Mouse (Mus musculus) gastrocnemius, postnatal 10 days (tissue): ENCODE data around the gene Usp54. TPM values are rescaled to one million over a fixed set of nuclear protein-coding genes. Genes with fewer than 3 reads are reported as not detected.
"Not testable (repeated sequence)": the region's sequence is repeated elsewhere in the genome, so short reads cannot be mapped to it uniquely, and the experiment has no call there.

Source experiments
- DNase-seq: peaks from one replicate; pipeline ENCODE4 v3.0.0; 2021; ENCODE audit warnings: mixed read lengths
- total RNA-seq, 2 experiments: library from RNA; stranded (reverse); gene quantifications; 2 replicates each; pipeline ENCODE4 v1.2.3; 2021

The Usp54 gene
- total RNA-seq, 2 experiments from 2014 or later = 8.3 to 8.5 TPM

DNA sequence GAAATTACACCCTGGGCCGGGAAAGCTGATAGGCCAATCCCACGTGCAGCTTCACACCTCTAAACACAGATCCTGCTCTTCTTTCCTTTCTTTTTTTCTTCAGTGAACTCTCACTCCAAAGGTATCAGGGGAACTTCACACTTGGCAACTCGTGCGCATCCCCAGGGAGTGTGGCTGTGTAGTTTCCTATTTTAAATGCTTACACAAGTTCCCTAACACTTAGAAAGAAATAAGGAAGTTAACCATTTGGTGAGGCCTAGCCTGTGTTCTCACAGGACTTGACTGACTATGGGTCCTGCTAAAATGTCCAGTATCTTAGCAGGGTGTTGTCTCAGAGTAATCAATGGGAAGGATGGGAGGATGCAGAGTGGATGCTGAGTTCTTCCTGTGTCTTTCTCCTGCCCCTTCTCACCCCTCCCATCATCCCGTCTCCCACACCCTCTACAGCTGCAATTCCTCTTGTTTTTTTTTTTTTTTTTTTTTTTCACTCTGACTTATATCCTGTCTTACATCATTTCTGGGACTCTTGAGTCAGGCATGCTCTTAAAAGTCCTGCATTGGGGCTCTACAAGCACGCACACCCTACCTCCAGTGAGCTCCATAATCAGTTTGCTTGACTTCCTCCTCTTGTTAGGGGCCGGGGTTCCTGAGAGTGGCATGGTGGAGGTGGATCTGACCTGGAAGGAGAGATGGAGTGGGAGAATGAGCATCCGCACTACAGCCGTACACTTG, 14.0 kb upstream of the Usp54 start:
- no peak for DNase-seq

DNA sequence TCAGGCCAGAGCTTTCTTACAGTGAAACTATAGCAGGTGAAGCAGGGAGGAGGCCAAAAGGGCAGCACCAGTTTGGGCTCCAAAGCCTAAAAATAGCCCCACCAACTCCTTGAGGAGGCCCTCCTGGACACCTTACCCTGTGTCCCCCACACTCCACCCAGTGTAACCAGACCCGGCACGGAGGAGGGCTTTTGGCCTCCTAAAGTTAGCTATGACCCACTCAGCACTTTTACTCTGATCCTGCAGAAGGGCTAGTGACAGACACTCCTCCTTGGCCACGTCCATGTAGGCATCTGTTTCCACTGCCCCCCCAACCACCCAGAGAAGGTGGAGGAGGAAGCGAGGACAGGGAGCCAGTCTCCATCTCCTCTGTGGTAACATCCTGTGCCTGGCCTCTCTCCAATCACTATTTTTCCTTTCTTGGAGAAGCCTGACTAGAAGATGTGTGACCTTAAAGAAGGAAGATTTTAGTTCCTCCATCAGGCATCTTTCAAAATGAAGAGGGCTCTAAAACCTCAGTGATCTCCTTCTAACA, 10.9 kb upstream of the Usp54 start:
- DNase-seq = peak; percentile 38

DNA sequence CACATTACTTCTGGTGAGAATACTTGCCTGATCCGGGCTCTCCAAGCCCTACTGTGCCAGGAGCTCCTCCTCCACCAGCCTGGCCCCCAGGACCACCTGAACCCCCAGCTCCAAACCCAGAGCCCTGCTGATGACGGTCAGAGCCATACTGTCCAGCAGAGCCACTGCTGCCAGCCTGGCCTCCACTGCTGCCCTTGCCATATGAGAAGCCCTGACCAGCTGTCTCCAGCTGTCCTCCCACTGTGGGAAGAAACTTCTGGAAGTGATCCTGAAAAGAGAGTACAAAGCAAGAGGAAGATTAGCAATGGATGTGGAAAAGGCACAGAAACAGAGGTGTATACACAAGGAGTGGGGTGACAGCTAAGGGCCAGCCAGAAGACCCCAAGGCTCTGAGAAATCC, 10.1 kb upstream of the Usp54 start:
- DNase-seq = peak; percentile 37

DNA sequence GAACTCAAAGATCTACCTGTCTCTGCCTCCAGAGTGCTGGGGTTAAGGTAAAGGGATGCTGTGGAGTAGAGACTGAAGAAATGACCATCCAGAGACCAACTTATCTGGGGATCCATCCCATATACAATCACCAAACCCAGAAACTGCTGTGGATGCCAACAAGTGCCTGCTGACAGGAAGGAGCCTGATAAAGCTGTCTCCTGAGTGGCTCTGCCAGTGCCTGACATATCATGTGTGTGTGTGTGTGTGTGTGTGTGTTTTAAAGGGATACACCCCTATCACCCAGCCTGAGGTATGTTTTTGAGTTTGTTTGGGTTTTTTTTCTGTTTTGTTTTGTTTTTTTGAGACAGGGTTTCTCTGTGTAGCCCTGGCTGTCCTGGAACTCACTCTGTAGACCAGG, 5.5 kb upstream of the Usp54 start:
- no peak for DNase-seq

DNA sequence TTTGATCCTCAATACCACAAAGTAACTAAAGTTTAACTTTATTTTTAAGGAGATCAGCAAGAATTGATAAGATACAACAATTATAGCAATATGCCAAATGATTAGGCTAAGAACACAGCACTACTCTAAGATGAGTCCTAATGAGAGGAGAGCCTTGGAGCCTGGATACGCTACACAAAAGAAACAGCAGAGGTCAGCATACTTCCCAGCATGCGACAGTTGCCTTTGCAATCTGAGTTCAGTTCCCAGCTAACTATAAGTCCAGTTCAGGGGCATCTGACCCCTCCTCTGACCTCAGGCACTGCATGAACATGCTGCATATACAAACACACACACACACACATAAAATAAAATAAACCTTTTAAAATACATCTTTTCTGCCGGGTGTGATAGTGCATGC, 4.7 kb upstream of the Usp54 start:
- no peak for DNase-seq

DNA sequence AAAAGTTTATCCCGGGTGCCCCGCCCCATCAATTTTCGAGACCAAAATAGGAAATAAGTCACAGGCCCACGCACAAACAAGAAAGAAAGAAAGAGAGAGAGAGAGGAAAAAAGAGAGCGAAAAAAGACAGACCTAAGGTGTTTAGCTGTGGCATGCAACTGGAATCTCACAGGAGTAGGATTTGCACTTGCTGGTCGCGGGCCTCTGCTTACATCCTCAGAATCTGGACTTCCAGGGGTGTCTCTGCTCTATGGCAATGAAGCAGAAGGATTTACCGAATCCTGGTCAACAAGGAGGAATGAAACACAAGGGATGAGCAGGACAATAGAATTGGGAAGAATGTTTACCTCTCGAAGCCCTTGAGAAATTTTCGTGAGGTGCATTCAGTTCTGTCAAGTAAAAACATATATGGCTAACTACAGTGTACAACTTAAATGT, 594 bp upstream of the Usp54 start:
- no peak for DNase-seq

DNA sequence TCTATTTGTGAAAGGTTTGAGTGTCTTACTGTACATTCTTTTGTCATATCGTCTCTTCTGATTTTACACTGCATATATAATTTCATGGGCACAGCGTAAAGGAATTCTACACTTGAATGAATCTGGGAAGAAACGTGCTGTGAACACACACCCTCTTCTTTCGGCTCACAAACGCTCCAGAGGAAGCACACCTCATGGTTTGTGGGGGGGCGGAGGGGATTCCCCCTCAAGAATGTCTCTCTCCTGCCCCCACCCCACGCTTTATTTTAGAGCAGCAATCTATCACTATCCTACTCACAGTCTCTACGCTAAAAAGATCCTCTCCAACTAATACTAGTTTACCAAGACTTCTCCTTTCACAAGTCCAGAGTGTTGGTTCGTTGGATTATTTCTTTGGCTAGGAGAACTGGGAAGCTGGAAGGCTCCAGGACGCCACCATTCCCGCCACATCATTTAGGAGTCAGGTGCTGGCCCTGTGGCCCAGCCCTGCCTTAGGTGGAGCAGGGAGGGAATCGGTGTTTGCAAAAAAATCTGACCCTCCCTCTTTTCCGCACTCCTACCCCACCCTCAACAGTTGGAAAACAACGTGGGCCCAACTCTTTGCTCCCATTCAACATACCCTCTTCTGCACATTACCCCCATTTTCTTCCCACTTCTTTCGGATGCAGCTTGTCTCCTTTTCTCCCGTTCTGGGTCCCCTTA, 794 bp downstream of the Usp54 start:
- DNase-seq = no peak

DNA sequence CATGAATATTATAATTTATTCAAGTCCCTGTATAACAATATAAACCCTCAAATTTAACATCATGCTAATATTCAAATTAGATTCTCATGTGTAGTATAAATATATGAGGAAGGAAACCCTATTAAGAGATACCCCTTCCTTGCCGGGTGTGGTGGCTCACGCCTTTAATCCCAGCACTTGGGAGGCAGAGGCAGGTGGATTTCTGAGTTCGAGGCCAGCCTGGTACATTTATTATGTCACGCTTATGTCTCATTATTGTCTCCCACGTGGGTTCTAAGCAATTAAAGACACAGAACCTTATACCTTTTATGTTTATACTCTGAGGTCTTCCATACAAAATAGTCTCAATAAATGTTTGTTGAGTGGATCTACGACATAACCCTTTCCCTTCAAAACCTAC, 2.2 kb downstream of the Usp54 start:
- no peak for DNase-seq

DNA sequence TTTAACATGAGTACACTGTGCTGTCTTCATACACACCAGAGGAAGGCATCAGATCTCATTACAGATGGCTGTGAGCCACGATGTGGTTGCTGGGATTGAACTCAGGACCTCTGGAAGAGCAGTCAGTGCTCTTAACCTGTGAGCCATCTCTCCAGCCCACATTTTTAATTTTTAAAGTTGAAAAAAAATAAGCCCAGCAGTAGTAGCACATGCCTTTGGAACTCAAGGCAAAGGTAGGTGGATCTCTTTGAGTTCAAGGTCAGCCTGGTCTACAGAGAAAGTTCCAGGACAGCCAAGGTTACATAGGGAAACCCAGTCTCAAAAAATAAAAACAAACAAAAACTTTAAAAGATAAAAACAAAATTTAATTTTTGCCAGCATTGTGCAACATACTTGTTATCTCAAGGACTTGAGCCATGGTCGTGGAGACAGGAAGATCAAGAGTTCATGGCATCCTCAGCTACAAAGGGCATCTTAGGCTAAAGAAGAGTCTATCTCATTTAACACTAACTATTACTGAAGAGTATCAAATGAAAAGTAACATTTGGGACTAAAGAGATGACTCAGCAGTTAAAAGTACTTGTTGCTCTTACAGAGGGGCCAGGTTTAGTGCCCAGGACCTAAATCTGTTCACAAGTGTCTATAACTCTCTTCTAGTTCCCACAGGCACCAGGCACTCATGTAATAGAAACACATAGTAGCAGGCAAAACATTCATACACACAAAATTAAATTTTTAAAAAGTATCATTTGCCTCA, 2.9 kb downstream of the Usp54 start:
- DNase-seq = no peak

DNA sequence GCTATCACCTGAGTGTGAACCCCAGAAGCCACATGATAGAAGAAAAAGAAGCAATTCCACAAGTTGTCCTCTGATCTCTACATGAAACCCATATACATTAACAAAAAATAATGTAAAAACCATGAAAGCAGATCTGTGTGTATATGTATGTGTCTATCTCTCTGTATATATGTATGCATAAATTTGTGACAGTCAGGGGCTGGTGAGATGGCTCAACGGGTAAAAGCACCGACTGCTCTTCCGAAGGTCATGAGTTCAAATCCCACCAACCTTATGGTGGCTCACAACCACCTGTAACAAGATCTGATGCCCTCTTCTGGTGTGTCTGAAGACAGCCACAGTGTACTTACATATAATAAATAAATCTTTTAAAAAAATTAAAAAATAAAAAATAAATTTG, 3.9 kb downstream of the Usp54 start:
- not testable (repeated sequence) for DNase-seq

DNA sequence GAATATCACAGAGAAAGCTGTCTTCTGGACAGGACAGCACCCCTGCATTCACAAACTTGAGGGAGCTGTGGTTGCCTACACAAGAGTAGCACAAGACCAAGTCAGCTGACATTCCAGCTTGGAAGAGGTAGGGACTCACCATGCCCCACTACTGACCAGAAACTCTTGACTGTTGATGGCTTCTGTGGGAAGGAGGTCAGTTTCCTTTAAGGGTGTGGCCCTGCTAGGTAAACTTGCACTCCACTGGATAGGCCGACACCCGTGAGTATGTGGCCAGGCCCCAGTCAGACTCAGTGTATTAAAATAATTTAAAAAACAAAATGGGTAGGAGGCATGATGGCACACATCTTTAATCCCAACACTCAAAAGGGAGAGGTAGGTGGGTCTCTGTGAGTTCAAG, 5.3 kb downstream of the Usp54 start:
- DNase-seq = no peak

DNA sequence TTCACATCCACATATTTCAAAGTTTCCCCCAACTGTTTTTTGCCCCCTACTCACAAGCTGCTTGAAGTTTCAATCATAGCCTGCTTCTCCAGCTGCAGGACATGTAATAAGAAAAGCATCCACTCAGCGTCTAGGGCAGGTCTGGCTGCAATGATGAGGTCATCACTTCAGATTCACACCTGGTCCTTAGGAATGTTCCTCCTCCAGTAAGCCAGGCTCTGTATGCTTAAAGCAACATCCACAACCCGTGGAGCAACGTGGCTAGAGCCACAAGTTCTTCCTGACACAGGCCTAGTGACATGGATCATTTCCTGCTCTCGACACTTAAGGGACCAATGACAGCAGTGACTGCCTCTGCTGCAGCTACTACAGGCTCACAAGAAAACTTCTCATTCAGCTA, 9.6 kb downstream of the Usp54 start:
- no peak for DNase-seq

DNA sequence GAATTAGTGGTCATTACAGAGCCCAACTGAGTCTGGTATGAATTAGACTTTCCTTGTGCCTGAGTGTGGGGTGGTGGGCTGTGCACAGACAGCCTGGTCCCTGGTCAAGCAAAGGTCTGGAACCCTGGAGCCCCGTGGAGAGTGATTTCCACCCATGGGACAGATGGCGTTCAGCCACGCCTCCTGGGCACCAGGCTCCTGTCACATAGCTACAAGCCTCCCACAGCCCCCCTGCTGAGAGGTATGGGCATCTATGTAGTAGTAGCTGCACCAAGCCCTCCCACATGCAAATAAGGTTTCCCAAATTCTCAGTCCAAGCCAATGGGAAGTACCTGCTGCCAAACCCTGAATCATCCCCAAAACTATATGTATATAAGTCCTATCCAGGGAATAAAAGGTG, 13.9 kb downstream of the Usp54 start:
- DNase-seq = no peak

DNA sequence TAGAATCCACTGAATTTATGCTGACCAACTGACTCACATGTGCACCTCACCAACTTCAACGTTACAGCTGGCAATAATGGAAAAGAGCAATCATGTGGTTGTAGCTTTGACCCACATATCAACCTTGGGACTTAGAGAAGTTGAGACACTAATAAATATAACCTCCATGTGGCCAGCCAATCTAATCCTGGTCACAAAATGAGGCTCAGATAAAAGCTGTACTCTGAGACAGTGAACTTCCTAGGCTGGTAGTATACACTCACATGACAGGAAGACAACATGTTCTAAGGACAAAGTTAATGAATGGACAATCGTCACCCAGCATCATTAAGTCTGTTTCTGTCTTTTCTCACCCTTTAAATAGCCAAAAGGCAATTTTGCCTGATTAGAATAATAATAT, 14.4 kb downstream of the Usp54 start:
- DNase-seq = no peak

DNA sequence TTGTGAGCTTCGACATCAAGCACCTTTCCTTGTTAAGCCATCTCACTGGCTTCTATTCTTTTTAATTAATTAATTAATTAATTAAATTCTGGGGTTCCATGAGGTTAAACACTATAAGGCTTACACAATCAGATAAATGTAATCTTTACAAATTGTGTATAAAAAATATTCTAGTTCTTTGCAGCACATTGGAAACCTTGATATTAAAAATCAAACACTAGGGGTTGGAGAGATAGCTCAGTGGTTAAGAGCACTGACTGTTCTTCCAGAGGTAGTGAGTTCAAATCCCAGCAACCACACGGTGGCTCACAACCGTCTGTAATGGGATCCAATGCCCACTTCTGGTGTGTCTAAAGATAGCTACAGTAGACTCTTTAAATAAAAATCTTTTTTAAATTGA, 18.0 kb downstream of the Usp54 start:
- no peak for DNase-seq

DNA sequence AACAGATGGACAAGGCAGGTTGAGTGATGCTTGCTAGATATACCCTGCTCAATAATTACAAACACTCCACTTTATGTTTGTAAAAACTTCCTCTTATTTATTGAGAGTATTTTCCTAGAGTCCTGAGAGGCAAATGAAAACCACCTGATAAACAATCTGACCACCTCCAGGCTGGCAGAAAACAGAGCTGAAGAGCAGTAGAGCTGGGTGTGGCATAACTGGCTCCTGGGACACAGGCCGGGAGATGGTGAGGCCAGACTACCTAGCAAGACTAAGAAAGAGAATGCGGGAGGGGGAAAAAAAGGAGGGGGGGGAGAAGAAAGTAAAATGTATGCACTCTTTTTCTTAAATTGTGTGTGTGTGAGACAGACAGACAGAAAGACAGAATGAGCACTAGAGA, 18.5 kb downstream of the Usp54 start:
- no peak for DNase-seq

DNA sequence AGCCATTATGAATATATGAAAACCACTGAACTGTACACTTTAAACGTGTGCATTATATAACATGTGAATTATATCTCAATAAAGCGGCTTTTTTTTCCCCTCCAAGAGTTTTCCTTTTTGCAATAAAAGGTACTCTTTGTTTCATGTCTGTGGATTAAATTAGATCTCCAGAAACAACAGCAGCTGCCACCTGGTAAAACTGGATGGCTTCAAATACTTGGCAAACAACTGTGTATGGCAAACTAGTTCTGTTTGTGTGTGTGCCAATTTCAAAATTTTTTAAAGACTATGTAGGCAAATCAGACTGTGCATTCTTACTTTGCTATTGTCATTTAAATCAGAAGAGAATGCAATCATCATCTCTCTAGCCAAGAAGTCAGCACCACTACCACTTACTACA, 19.0 kb downstream of the Usp54 start:
- DNase-seq = no peak

DNA sequence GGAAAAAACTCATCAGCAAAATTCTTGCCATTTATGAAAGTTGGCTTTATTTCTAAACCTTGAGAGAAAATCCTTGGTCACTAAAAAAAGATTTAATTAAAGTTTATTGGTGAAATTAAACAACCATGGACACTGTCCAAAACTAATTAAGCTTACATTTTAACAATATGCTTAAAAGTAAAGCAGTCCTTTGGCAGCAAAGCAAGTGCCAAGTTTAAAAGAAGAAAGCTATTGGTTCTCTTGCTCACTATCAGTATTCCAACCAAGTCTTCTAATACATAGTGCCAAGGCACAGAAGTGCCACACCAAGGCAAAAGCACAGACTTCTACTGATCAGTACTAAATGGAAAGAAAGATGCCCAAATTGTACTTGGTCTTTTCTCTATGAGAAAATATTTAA, 21.7 kb downstream of the Usp54 start:
- no peak for DNase-seq

DNA sequence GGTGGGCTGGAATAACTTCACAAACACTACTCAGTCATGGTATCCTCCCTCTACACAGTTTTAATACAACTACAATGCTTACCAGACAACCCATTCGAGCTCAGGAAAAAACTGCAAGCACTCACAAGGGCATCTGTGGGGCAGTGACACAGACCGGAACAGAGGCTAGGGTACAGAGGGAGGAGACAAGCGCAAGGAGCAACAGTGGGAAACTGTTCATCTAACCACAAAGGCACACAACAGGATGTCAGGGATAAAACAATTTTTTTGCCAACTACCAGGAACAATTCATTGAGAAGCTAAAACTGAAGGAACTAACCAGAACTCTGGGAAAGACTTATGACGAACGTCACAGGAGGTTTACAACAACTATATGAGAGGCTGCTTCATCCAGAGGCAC, 22.7 kb downstream of the Usp54 start:
- DNase-seq = no peak

DNA sequence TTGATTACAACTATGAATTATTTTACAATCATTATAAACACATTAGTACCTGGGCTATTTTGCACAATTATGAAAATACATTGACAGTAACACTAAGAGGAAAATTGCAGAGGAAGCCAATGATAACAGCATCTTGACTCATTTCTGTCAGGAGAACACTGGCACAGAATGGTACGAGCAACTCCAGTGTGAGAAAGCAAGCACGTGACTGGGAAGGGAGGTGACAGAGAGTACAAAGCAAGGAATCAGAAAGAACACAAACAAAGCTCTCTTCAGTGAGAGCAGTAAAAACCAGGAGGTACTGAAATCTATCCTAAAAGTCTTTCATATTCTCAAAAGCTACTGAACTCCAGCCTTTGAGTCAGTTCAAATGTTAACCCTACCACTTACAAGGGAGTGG, 24.4 kb downstream of the Usp54 start:
- no peak for DNase-seq

DNA sequence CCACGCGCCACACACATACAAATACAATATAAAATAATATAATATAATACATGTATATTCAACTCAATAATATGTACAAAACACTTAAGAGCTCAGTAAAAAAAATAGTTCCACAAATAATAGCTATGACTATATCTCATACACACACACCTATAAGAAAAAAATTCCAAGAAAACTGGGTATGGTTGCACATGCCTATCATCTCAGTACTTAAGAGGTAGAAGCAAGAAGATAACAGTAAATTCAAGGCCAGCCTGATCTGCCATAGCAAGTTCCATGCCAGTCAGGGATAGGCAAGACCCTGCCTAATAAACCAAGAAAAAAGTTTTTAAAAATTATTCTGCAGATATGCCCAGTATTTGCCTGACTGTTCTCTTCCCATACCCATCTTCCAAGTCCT, 25.8 kb downstream of the Usp54 start:
- DNase-seq = no peak

DNA sequence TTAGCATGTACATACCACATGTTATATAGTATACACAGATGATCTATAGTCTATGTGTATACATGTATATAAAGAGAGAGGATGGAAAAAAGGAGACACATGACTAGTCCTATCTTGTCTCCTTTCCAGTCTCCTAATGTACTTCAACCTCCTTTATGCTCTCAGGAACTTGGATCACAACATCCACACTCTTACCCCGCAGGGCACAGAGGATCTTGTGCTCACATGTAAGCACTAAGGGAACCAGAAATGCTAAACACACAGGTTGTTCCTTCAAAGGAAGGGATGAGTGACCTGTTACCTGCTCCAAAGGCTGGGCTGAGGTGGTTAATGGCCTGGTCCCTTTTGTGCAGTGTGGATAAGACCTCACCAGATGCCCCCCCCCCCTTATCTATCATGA, 28.0 kb downstream of the Usp54 start:
- DNase-seq = no peak

DNA sequence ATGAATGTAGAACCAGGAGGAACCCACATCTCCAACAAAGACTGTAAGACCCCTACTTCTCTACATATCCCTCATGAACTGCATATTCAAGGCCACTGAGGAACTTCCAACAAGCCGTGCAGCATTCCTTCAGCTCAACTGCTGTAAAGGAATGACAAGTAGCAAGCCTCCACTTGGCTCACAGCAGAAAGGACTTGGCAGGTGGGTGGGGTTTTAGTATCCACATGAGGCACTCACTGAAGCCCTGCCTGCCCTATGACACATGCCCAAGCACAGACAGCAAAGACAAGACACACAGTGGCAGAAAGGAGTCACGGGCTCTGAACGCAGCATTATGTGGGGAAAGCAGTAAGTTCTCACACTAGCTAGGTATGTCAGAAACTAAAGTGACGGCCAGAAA, 30.7 kb downstream of the Usp54 start:
- DNase-seq = peak; percentile 28
